Mouse (Mus musculus) gastrocnemius, postnatal 36 days (tissue): Measurements from ENCODE around the gene Plk5. TPM values are rescaled to one million over a fixed set of nuclear protein-coding genes. Genes with fewer than 3 reads are reported as not detected.

Experiments
- DNase-seq, 2 experiments: peaks; one replicate each; pipeline ENCODE4 v3.0.0; 2022
- intact Hi-C: fragments of 180-260 bp; cut with DNase I; formaldehyde crosslinking; loops from one replicate; pipeline ENCODE4 v1.15.1; 2025
- total RNA-seq, 2 experiments: library from RNA; stranded (reverse); gene quantifications; 2 replicates each; pipeline ENCODE4 v1.2.3; 2021

The Plk5 gene
- total RNA-seq, 2 experiments from 2014 or later = 0.15 to 0.20 TPM

DNA sequence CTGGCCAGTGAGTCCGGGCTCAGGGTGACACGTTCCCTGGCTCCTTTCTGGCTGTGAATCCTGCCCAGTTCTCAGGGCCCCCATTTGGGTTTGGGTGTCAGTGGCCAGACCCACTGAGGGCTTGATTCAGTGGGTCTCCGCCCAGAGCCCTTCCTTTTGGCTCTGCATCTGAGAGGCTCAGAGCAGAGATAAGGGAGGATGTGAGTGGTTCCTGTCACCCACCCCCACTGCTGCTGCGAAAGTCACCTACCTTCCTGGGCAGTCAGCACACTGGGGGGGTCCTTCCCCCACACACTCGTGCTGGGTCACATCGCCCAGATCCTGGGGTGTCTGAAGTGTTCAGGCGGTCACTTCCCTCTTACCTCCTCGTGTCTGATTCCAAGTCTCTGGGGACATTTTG is 3.5 kb upstream of the Plk5 start:
- intact Hi-C loops = no loop called here
- DNase-seq = no peak

DNA sequence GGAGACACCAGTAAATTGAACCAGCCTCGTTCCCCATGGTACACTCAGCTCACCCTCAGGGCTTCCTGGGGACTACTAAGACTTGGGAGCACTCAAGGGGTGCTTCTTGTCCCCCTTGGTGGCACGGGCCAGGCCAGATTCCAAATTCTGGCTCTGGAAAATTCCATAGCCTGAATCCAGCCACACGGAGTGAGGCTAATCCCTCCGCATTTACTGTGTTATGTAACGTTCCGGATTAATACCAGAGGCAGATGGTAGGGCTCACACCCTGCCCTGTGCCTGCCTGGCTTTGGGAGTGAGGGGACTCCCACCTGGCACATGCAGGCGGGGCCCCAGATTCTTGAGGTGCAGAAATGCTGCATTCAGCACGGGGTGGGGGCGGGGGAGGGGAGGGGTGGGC is 828 bp upstream of the Plk5 start:
- intact Hi-C loops = no loop called here
- no peak for DNase-seq

DNA sequence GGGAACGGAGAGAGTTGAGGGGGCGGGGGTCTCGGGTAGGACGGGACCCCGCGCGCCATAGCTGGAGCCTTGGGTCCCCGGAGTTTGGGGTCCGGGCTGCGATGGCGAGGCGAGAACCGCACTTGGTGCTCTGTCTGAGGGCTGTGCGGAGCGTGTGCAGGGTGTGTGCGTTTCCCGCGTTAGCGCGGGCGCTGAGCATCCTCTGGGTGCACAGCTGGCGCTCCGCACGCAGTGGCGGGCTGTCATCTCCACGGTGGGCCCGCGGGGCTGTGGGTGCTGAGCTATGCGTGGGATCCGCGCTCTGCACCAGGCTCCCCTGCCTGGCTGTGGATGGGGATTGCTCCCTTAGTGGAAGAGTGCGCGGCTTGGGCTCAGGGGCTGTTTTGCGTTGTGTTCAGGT is 478 bp downstream of the Plk5 start:
- intact Hi-C loops = no loop called here
- DNase-seq = no peak

DNA sequence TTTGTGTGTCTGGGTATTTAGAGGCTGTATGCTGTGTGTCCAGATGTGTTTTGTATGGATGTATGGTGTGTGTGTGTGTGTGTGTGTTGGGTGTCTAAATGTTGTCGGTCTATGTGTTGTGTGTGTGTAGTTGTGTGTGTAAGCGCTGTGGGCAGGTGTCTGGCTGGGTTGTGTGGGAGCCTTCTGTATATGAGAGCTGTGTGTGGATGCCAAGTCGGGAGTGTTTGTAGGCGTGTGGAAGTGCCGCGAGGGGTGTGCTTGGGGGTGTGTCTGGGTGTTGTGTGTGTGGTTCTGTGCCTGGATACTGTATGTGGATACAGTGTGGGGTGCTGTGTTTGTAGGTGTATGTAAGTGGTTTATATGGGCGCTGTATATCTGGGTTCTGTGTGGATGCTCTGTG is 1.1 kb downstream of the Plk5 start:
- no peak for DNase-seq
- intact Hi-C loops = no loop called here

DNA sequence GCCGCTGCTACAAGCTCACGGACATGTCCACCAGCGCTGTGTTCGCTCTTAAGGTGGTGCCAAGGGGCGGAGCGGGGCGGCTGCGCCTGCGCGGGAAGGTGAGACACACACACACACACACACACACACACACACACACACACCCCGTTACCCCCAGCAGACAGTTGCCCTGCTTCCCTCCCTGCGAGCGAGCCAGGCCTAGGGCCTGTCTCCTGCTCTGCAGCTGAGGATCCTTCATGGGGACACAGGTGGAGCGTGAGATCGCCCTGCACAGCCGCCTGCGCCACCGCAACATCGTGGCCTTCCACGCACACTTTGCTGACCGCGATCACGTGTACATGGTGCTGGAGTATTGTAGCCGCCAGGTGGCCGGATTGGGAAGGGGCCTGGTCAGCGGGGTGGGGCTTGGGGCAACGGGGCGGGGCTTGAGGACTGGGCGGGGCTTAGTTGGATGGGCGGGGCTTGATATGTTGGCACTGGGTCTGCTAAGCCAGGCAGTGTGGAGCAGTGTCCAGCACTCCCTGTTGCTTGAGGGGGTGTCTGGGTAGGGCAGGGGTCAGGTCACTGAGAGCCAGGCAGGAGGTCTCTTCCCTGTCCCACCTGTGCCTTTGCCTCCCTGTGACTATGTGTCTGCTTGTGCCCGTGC is 1.9 kb downstream of the Plk5 start:
- no peak for DNase-seq
- intact Hi-C loops = no loop called here

DNA sequence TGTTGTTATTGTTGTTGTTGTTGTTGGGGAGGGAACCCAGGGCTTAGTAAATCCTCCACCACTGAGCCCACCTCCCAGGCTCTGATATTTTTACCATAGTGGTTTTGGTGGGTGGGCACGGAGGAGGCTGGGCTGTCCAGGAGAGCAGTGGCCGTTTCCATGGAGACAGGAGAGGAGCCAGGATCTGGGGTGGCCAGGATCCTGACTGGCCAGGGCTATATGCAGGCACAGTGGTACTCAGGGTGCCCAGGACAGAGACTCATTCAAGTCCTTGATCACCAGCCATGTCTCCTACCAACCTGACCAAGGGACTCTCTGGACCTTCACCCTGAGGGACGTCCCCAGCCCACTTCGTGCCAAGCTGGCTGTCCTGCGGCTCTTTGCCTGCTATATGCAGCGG is 7.5 kb downstream of the Plk5 start:
- no peak for DNase-seq
- intact Hi-C loops = no loop called here

DNA sequence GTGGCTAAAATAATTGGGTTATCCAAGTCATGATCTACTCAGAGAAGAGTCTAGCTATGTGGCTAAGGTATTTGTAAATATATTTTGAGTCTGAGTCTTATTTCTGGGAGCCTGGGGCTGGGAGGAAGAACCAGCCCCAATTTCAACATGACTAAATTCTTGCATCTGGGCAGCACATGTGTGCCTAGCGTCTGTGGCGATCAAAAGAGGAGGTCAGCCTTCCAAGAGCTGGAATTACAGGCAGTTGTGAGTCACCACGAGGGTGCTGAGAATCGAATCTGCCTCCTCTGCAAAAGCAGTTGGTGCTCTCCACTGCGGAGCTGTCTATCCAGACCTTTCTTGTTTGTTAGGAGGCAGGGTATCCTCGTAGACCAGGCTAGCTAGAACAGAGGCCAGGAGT is 9.5 kb downstream of the Plk5 start:
- intact Hi-C loops = no loop called here

DNA sequence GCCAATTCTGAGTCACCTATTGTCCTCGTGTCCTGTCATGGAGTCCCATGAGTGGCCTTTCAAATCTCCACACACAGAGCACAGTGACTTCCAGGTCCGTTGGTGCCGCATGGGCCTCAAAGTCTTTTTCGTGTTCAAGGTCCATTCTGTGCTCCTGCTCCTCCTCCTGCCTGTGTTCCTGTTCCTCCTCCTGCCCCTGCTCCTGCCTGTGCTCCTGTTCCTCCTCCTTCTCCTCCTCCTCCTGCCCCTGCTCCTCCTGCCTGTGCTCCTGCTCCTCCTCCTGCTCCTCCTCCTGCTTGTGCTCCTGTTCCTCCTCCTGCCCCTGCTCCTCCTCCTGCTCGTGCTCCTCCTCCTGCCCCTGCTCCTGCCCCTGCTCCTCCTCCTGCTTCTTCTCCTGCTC is 11.7 kb downstream of the Plk5 start:
- intact Hi-C loops = loop anchor here (1.0 kb wide), 1 partner anchor 39 kb away; the partner anchor contains the start of genes Pcsk4 and Reep6
- DNase-seq = no peak

More for the DNA sequence above, 9.5 kb downstream of the Plk5 start:
- DNase-seq = no peak

DNA sequence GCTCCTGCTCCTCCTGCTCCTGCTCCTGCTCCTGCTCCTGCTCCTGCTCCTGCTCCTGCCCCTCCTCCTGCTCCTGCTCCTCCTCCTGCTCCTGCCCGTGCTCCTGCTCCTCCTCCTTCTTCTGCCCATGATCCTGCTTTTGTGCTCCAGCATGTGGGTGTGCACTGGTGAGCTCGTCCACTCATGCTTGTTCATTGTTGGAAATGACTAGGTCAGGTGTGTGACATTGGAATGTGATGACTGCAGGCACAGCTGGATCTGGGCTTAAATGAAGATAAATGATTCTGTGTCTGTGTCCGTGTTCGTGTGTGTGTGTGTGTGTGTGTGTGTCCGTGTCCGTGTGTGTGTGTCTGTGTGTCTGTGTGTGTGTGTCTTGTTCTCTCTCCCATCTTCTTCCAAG is 12.1 kb downstream of the Plk5 start:
- DNase-seq = no peak
- intact Hi-C loops = no loop called here

DNA sequence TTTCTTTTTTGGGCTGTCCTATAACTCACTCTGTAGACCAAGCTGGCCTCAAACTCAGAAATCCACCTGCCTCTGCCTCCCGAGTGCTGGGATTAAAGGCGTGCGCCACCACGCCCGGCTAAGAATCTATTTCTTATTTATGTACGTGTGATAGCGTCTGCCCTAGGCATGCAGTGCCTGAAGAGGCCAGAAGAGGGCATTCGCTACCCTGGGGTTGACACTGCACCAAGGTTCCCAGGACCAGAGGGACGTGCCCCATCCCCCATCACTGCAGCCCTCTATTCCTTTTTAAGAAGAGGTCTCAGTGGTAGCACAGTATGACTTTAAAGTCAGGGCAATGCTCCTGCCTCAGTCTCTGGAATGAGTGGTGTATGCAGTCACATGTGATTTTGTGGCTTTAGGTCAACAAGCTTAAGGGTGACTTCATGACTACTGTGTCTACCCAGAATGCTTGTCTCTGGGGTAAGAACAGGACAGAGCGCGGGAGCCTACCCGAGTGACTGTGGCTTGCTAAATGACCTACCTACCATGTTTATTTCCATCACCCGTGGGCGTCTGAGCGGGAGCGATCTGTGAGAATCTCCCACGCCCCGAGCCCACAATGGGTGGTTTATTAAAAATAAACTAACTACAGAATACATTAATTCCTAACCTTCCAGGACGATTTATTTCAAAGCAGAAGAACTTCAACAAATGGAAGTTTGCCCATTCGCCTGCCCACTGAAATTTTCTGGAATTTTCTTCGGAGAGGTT is 13.9 kb downstream of the Plk5 start:
- DNase-seq = no peak
- intact Hi-C loops = no loop called here

DNA sequence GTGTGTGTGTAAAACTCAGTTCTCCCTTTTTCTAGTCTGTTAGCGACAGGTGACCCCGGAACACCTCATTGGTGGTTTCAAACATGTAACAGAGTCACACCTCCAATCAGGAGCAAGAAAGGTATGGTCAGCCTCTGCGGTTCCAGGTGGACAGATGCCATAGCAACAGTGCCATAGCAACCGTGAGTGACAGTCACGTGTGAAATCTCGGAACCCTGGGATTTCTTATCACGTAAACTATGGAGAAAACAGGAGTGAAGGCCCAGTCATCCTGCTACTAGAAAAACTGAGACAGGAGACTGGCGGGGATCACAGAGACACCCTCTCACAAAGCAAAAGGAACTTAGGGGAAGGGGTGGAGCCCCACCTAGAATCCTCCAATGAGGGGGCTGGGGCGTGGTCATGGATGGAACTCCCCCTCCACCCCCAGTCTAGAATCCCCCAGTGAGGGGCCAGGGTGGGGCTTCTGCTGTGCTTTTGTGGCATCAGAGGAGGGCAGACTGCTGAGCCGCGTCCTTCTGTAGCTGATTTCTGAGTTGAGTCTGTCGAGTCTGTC is 15.2 kb downstream of the Plk5 start:
- DNase-seq = no peak
- intact Hi-C loops = no loop called here

DNA sequence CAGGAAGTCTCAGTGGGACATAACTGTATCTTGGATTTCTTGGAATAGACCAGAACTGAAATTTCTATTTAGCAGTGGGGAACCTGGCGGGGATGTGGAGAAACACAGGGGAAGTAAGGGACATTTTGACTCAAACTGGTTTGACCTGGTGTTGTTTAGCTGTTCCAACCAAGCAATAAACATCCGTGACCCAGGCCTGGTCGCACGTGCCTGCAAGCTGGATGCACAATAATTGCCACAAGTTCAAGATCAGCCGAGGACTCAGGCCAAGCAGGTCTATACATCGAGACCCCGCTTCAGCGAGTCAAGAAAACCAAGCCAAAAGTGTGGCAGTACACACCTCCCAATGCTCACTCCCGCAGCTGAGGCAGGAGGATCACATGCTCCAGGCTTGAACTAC is 15.7 kb downstream of the Plk5 start:
- no peak for DNase-seq
- intact Hi-C loops = no loop called here

DNA sequence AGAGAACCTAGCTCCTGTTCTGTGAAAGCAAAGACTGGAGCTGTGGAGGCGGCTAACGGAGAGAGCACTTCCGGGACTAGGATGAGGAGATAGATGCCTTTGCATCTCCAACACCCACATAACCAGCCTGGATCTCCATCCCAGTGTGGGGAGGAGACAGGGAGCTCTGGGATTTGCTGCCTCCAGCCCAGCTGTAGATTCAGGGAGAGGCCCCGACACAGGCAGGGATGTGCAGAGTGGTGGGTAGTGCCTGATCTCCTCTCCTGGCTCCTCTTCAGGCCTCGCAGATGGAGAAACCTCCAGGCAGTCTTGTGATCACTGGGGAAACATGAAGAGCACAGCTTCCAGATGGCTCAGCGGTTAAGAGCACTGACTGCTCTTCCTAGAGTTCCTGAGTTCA is 16.4 kb downstream of the Plk5 start:
- no peak for DNase-seq
- intact Hi-C loops = no loop called here

DNA sequence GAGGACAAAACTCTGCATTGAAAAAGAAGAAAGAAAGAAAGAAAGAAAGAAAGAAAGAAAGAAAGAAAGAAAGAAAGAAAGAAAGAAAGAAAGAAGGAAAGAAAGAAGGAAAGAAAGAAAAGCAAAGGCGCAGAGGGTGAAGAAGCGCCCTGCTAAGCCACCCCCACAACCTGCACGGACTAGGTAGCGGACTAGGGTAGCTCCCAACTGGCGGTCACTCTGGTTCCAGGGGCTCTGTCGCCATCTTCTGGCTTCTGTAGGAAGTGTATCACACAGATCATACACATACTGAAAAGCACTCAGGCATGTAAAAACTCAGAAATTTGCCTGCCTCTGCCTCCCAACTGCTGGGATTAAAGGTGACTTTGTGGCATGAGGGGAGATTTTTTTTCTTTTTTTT is 17.8 kb downstream of the Plk5 start:
- intact Hi-C loops = loop anchor here (1.0 to 2.0 kb wide), 2 partner anchors 23 to 79 kb away; partner anchors contain the start of gene Apc2
- peak in 1 of 2 experiments; percentile 52 for DNase-seq

DNA sequence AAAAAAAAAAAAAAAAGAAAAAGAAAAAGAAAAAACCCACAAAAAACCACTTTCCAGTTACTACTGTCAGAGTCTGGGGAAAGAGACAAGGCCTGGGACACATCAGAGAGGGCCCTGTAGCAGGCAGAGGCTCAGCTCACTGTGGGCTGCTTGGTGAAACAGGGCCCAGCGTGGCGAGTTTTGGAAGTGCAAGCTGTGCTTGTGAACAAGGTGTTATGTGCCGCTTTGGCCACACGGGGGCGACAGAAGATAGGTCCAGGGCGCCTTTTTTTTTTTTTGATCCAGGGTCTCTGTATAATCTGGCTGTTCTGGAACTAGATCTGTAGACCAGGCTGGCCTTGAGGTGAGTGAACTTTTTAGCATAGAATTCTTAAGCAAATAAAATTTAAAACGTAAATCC is 19.9 kb downstream of the Plk5 start:
- DNase-seq = peak; percentile 85 to 91
- intact Hi-C loops = no loop called here

DNA sequence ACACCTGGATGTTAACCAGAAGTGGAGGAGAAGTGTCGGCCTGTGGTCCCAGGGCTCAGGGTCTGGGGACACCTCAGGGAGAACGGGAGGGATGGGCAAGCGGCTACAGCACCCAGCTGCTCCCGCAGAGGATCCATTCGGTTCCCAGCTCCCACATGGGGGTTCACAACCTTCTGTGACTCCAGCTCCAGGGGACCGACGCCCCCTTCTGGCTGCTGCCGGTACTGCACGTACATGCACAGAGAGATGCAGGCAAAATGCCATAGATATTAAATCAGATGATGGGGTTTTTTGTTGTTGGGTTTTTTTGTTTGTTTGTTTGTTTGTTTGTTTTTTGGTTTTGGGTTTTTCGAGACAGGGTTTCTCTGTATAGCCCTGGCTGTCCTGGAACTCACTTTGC is 21.5 kb downstream of the Plk5 start:
- DNase-seq = no peak
- intact Hi-C loops = no loop called here

DNA sequence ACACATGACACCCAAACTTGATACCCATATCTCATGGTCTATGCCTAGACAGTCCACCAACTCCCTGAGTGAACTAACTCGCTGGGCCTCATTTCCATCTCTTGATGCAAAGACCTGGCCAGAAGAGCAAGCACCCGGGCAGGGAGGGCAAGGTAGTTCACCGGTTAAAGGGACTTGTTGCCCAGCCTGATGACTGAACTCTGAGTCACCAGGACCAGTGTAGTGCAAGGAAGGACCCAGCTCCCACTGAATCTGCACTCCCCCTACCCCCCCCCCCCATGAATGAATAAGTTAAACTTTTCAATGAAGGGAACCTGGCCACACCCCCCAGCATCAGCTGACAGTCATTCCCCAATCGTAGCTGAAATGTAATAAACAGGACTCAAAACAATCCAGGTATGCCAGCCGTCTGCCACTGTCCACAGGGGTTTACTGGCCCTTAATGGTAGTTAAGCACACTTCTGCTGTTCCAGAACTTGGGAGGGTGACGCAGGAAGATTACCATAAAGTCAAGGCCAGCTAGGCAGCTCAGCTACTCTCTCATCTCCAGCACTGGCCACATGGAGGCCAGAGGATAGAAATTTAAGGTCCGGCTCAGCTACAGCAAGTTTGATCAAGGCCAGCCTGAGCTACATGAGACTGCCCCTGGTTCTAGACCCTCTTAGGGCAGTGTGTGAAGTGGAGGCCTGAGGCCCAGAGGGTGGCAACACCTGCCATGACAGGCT is 26.5 kb downstream of the Plk5 start:
- intact Hi-C loops = no loop called here
- no peak for DNase-seq

DNA sequence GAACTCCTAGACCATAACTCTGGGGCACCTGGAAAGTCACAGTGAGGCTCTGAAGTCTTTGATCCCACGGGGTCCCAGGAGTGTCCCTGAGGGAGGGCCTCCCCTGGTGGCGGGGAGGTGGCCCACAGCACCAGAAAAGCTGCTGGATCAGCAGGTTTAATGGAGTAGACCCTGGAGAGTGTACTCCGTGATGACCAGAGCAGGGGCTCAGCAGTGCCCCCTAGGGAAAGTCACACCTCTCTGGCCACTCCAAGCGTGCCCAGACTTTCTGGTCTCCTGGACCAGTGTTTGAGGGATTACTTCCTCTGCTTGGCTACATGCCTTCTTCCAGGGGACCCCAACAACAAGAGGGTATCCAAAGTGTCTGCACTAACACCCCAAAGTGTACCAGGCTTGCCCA is 27.2 kb downstream of the Plk5 start:
- intact Hi-C loops = no loop called here
- DNase-seq = no peak

DNA sequence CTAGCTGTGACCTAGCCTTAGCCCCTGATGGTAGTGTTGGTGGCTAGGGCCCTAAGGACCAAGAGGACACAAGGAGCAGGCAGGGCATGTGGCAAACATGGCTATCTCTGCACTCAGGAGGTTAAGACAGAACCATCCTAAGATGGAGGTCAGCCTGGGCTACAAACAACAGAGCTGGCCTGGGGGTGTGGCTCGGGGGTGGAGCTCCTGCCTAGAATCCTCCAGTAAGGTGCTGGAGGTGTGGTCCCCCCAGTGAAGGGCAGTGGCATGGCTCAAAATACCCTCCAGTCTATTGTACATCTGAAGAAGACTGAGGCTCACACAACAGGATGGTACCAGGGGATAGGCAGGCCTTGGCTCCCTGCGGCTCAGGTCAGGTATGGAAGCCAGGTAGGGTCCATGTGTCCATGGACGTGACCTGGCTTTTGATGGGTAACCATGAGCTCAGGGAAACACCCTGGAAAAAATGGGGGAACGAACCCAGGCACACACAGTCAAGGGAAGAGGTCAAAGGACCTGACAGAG is 27.9 kb downstream of the Plk5 start:
- intact Hi-C loops = no loop called here
- DNase-seq = no peak

DNA sequence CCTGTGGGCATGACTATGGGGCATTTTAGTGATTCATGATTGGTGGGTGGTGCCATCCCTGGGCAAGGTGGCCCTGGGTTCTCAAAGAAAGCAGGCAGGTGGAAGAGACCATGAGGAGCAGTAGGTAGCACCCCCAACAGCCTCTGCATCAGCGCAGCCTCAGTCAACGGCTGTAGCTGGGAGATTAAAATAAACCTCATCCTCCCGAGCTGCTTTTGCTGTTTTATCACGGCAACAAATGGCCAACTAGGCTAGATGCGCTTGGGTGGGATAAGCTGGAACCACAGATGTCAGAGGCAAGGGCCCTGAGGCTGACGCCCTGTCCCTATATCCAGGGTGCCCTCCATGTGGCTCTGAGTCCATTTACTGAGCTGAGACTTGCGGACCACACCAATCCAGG is 28.4 kb downstream of the Plk5 start:
- intact Hi-C loops = no loop called here
- no peak for DNase-seq

DNA sequence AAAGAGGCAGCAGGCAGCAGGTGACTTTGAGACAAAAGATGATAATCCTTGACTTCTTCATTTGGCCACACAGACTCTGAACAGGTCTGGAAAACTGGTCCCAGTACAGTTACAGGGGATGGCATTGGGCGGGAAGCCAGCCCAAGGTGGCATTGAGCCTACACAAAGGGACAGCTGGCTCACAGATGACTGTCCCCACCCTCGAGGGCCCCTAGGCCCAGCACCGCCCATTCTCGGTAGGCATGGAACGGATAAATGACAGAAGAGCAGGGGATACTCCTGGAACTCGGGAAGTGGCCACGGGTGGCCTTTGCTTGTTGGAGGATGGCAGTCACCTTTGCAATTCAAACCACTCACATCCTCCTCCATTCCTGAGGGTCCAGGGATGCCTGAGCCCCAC is 29.1 kb downstream of the Plk5 start:
- intact Hi-C loops = no loop called here
- no peak for DNase-seq
